Mouse (Mus musculus) megakaryocyte-erythroid progenitor cell, adult 5-6 weeks (primary cell): ENCODE data around the gene Ccr10. TPM values are rescaled to one million over a fixed set of nuclear protein-coding genes. Genes with fewer than 3 reads are reported as not detected.
"Not testable (repeated sequence)": the region's sequence is repeated elsewhere in the genome, so short reads cannot be mapped to it uniquely, and the experiment has no call there.

Source experiments
- ATAC-seq: replicated peaks from 2 replicates; pipeline ENCODE4 v1.8.0; 2016; ENCODE audit warnings: mild to moderate bottlenecking, inconsistent platforms; ENCODE audit not compliant: severe bottlenecking, poor library complexity, low FRiP score, low TSS enrichment
- total RNA-seq, 2 experiments: library from RNA; stranded (forward) in 1 of 2; stranded (reverse) in 1 of 2; fragments of 200-1000, 215-1000 nt in 1 of 2; fragments of >200 nt in 1 of 2; fragmentation: Nextera tagmentation in 1 of 2; gene quantifications; 2 replicates each; pipeline ENCODE4 v1.2.3; 2014 to 2017

Ccr10 gene
- total RNA-seq, 2 experiments from 2014 or later, result not detected

GRCm38 (mm10) chr11:101134217-101134865 is 40.9 kb downstream of the Ccr10 start:
- ATAC-seq, result no peak

DNA sequence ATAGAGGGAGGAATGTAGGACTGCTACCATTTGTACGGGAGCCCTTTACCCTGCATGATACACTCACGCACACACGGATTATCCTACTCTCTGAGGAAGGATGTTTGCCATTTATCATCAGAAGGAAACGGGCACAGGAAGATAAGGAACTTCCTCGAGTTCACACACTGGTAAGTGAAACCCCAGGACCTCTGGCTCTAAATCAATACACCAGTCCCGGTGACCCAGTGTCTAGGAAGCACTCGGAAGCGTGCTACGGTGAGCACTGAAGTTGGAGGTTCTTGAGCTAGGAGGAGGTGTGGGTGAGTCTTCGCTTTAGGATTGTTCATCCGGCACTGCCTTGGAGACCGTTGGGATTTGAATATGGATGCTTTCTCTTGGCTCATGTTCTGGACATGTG is 42.2 kb downstream of the Ccr10 start:
- no peak for ATAC-seq

GRCm38 (mm10) chr11:101131701-101132100 is 43.5 kb downstream of the Ccr10 start:
- ATAC-seq, result no peak

- ATAC-seq, result peak; percentile 50; the same call in 1 of the 2 replicates
These were observed 44.1 kb downstream of the Ccr10 start for GRCm38 (mm10) chr11:101131187-101131586.

DNA sequence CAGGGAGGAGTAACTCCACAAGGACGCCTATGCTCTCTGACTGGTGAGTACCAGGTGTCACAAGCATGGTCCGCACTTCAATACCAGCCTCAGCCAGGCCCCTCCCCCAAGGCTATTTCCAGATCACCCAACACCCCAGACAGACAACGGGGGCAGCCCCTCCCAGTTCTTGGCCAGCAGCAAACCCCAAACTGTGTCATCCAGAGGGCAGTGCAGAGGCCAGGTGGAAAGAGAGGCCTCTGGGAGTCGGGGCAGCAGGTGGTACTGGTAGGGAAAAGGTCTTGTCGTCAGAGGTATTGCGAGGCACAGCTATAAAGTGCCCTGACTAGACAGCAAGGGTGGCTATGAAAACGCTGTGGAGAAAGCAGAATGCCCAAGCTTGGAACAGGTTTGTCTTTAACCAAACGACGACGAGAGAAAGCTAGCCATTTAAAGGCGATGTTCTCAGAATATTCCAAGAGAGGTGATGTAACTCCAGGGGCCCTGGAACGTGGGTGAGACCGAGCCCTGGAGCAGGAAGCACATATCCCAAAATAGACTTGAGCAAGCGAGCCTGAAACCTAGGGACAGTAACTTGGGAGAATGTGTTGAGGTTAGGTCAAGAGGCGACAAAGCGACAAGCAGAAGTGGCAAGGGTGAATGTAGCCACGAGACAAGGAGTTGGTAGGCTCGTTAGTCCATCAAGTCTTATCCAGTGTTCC is 45.0 kb downstream of the Ccr10 start:
- no peak for ATAC-seq

GRCm38 (mm10) chr11:101128996-101129577 is 46.2 kb downstream of the Ccr10 start:
- ATAC-seq, result no peak

GRCm38 (mm10) chr11:101127075-101127474 is 48.2 kb downstream of the Ccr10 start:
- ATAC-seq, result no peak

GRCm38 (mm10) chr11:101125008-101125407 is 50.2 kb downstream of the Ccr10 start:
- not testable (repeated sequence) for ATAC-seq

- not testable (repeated sequence) for ATAC-seq
These were observed 50.7 kb downstream of the Ccr10 start for GRCm38 (mm10) chr11:101124494-101124893.

Other genes starting within 250 kb of the Ccr10 start
- 16.7 and 20.2 TPM in 2 replicates for gene Stat3, start 235.9 kb downstream of the Ccr10 start, total RNA-seq (2014; fragmentation: Nextera tagmentation)
- 20.3 and 50.3 TPM in 2 replicates for gene Stat3, start 235.9 kb downstream of the Ccr10 start, total RNA-seq (2017)
- gene Cavin1, start 204.6 kb downstream of the Ccr10 start, total RNA-seq (2014; fragmentation: Nextera tagmentation), result 2.4 and 3.7 TPM in 2 replicates
- 3.8 and 6.1 TPM in 2 replicates for gene Cavin1, start 204.6 kb downstream of the Ccr10 start, total RNA-seq (2017)
- 65.0 and 67.0 TPM in 2 replicates for gene Atp6v0a1, start 166.0 kb downstream of the Ccr10 start, total RNA-seq (2014; fragmentation: Nextera tagmentation)
- gene Atp6v0a1, start 166.0 kb downstream of the Ccr10 start, total RNA-seq (2017), result 32.0 and 71.5 TPM in 2 replicates
- 1.5 and 4.3 TPM in 2 replicates for gene Naglu, start 105.4 kb downstream of the Ccr10 start, total RNA-seq (2014; fragmentation: Nextera tagmentation)
- 3.1 and 4.5 TPM in 2 replicates for gene Naglu, start 105.4 kb downstream of the Ccr10 start, total RNA-seq (2017)
- gene Hsd17b1, start 97.0 kb downstream of the Ccr10 start, total RNA-seq (2014; fragmentation: Nextera tagmentation), result not detected in 2 replicates
- not detected in 2 replicates for gene Hsd17b1, start 97.0 kb downstream of the Ccr10 start, total RNA-seq (2017)
- gene Coasy, start 92.9 kb downstream of the Ccr10 start, total RNA-seq (2014; fragmentation: Nextera tagmentation), result 27.3 and 30.7 TPM in 2 replicates
- 15.1 and 17.2 TPM in 2 replicates for gene Coasy, start 92.9 kb downstream of the Ccr10 start, total RNA-seq (2017)
- 46.8 and 53.3 TPM in 2 replicates for gene Mlx, start 88.2 kb downstream of the Ccr10 start, total RNA-seq (2014; fragmentation: Nextera tagmentation)
- gene Mlx, start 88.2 kb downstream of the Ccr10 start, total RNA-seq (2017), result 34.5 and 74.8 TPM in 2 replicates
- 26.2 and 65.9 TPM in 2 replicates for gene Psmc3ip, start 80.0 kb downstream of the Ccr10 start, total RNA-seq (2014; fragmentation: Nextera tagmentation)
- 38.0 and 79.3 TPM in 2 replicates for gene Psmc3ip, start 80.0 kb downstream of the Ccr10 start, total RNA-seq (2017)
- 17.0 and 20.6 TPM in 2 replicates for gene Retreg3, start 55.5 kb downstream of the Ccr10 start, total RNA-seq (2014; fragmentation: Nextera tagmentation)
- 29.3 and 36.7 TPM in 2 replicates for gene Retreg3, start 55.5 kb downstream of the Ccr10 start, total RNA-seq (2017)
- 51.9 and 55.2 TPM in 2 replicates for gene Tubg1, start 55.5 kb downstream of the Ccr10 start, total RNA-seq (2014; fragmentation: Nextera tagmentation)
- gene Tubg1, start 55.5 kb downstream of the Ccr10 start, total RNA-seq (2017), result 28.7 and 42.7 TPM in 2 replicates
- gene Tubg2, start 19.5 kb downstream of the Ccr10 start, total RNA-seq (2014; fragmentation: Nextera tagmentation), result not detected in 2 replicates
- gene Tubg2, start 19.5 kb downstream of the Ccr10 start, total RNA-seq (2017), result not detected in 2 replicates
- gene Cntnap1, start 4.9 kb downstream of the Ccr10 start, total RNA-seq (2014; fragmentation: Nextera tagmentation), result not detected in 2 replicates
- 0.15 TPM in 1 of 2 replicates, not detected in the other for gene Cntnap1, start 4.9 kb downstream of the Ccr10 start, total RNA-seq (2017)
- not detected in 2 replicates for gene Plekhh3, start 4.1 kb downstream of the Ccr10 start, total RNA-seq (2014; fragmentation: Nextera tagmentation)
- gene Plekhh3, start 4.1 kb downstream of the Ccr10 start, total RNA-seq (2017), result not detected in 2 replicates
- gene Ezh1, start 51.0 kb upstream of the Ccr10 start, total RNA-seq (2014; fragmentation: Nextera tagmentation), result 18.2 and 20.6 TPM in 2 replicates
- gene Ezh1, start 51.0 kb upstream of the Ccr10 start, total RNA-seq (2017), result 13.8 and 20.3 TPM in 2 replicates
- not detected in 2 replicates for gene Ramp2, start 70.6 kb upstream of the Ccr10 start, total RNA-seq (2014; fragmentation: Nextera tagmentation)
- not detected in 2 replicates for gene Ramp2, start 70.6 kb upstream of the Ccr10 start, total RNA-seq (2017)
- 112 and 137 TPM in 2 replicates for gene Vps25, start 78.3 kb upstream of the Ccr10 start, total RNA-seq (2014; fragmentation: Nextera tagmentation)
- 44.7 and 71.5 TPM in 2 replicates for gene Vps25, start 78.3 kb upstream of the Ccr10 start, total RNA-seq (2017)
- 0.25 and 1.4 TPM in 2 replicates for gene Wnk4, start 85.1 kb upstream of the Ccr10 start, total RNA-seq (2014; fragmentation: Nextera tagmentation)
- 0.05 and 0.30 TPM in 2 replicates for gene Wnk4, start 85.1 kb upstream of the Ccr10 start, total RNA-seq (2017)
- 2.3 and 3.7 TPM in 2 replicates for gene Cntd1, start 103.6 kb upstream of the Ccr10 start, total RNA-seq (2014; fragmentation: Nextera tagmentation)
- gene Cntd1, start 103.6 kb upstream of the Ccr10 start, total RNA-seq (2017), result 2.1 and 4.2 TPM in 2 replicates
- 67.5 and 86.7 TPM in 2 replicates for gene Coa3, start 103.7 kb upstream of the Ccr10 start, total RNA-seq (2014; fragmentation: Nextera tagmentation)
- gene Coa3, start 103.7 kb upstream of the Ccr10 start, total RNA-seq (2017), result 28.4 and 40.6 TPM in 2 replicates
- 86.7 and 98.7 TPM in 2 replicates for gene Becn1, start 126.8 kb upstream of the Ccr10 start, total RNA-seq (2014; fragmentation: Nextera tagmentation)
- gene Becn1, start 126.8 kb upstream of the Ccr10 start, total RNA-seq (2017), result 160 and 162 TPM in 2 replicates
- 239 and 277 TPM in 2 replicates for gene Psme3, start 140.8 kb upstream of the Ccr10 start, total RNA-seq (2014; fragmentation: Nextera tagmentation)
- 176 and 226 TPM in 2 replicates for gene Psme3, start 140.8 kb upstream of the Ccr10 start, total RNA-seq (2017)
- gene Aoc2, start 149.6 kb upstream of the Ccr10 start, total RNA-seq (2014; fragmentation: Nextera tagmentation), result 7.6 and 11.5 TPM in 2 replicates
- 1.9 and 2.9 TPM in 2 replicates for gene Aoc2, start 149.6 kb upstream of the Ccr10 start, total RNA-seq (2017)
- not detected in 2 replicates for gene Aoc3, start 155.2 kb upstream of the Ccr10 start, total RNA-seq (2014; fragmentation: Nextera tagmentation)
- 0.69 TPM in 1 of 2 replicates, not detected in the other for gene Aoc3, start 155.2 kb upstream of the Ccr10 start, total RNA-seq (2017)
- not detected in 2 replicates for gene G6pc, start 192.1 kb upstream of the Ccr10 start, total RNA-seq (2014; fragmentation: Nextera tagmentation)
- not detected in 2 replicates for gene G6pc, start 192.1 kb upstream of the Ccr10 start, total RNA-seq (2017)
- 74.9 and 108 TPM in 2 replicates for gene Aarsd1, start 242.2 kb upstream of the Ccr10 start, total RNA-seq (2014; fragmentation: Nextera tagmentation)
- 81.8 and 87.7 TPM in 2 replicates for gene Aarsd1, start 242.2 kb upstream of the Ccr10 start, total RNA-seq (2017)
- 4.9 and 7.1 TPM in 2 replicates for gene Gm27029, start 249.4 kb upstream of the Ccr10 start, total RNA-seq (2014; fragmentation: Nextera tagmentation)
- gene Gm27029, start 249.4 kb upstream of the Ccr10 start, total RNA-seq (2017), result 0.61 TPM in 1 of 2 replicates, not detected in the other
- 5.1 and 6.5 TPM in 2 replicates for gene Rundc1, start 249.6 kb upstream of the Ccr10 start, total RNA-seq (2014; fragmentation: Nextera tagmentation)
- gene Rundc1, start 249.6 kb upstream of the Ccr10 start, total RNA-seq (2017), result 1.5 and 6.2 TPM in 2 replicates
- not detected in 2 replicates for gene Ptges3l, start 249.9 kb upstream of the Ccr10 start, total RNA-seq (2014; fragmentation: Nextera tagmentation)
- gene Ptges3l, start 249.9 kb upstream of the Ccr10 start, total RNA-seq (2017), result not detected in 2 replicates